Mouse (Mus musculus): ENCODE measurements at regions not wholly inside any gene's neighbourhood (a gene's known extent, or its start where the extent isn't known, plus 50 kb on each side); places are given as distances from the start of the nearest gene placed in this dataset.

DNA sequence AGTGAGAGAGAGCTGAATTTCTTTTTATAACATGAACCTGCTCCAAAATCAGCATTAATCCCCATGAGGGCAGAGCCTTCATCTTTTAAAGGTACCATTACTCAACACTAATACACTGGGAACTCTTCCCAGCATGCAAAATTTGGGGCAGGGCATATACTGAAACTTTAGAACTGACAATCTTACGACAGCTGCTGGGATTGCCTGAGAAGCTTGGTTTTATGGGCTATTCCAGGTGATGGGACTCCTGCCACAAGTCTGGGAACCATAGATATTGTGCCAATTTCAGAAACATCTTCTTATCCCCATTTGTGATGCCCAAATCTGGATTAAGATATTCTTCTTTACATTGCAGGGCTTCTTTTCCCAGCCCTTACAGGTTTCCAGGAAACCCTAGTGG lies 125.8 kb upstream of the Tank start:
- TF ChIP-seq CTCF (conservative IDR thresholded peaks at IDR 0.05; ENCODE audit: insufficient read depth, insufficient read length, low read depth, low read length) (no peak), POLR2A (IDR thresholded peaks at IDR 0.05; ENCODE audit: low read depth, low read length) (no peak)

Data from kidney, adult 2 months (tissue).